Comparison of ENCODE assay signal across 18 mouse cellular contexts in the genomic region with DNA sequence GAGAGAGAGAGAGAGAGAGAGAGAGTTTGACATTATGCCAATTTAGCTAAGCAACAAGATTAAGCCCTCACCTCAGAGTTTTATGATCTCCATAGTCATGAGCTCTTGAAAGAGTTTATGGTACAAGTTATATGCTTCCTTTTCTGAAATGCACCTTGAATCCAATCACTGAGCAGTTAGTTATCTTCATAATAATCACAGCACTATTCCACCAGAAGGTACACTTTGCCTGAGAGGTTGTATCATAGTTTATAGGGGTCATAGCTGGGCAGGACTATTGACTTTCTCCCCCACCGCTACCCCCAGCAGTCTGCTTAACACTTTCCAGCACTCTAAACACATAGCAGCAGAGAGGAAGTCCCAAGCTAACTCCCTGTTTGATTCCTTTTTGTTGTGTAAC.
"Had no signal": no experiment of that assay in that cellular context is flagged by ENCODE, and none has a peak within 500 bp of the region (broad histone marks: within the 10 kb centered on the region; RNA-seq: fewer than 3 reads in every experiment).

No protein-coding gene starts in this region.

- H3K4me3 ChIP-seq: midbrain, embryonic 10.5 days; midbrain, embryonic 12.5 days; myocyte; neural tube, embryonic 13.5 days; neural tube, embryonic 15.5 days had no signal

- H3K4me1 ChIP-seq: midbrain, embryonic 10.5 days; midbrain, embryonic 12.5 days; neural tube, embryonic 13.5 days; neural tube, embryonic 15.5 days had no signal

- H3K27me3 ChIP-seq: midbrain, embryonic 12.5 days; neural tube, embryonic 13.5 days; neural tube, embryonic 15.5 days had no signal

- DNase-seq: lung, adult 18-20 months; lung, embryonic 14.5 days; lung, postnatal 10 days; lung, postnatal 4 days; midbrain, embryonic 14.5 days; retina, postnatal 1 day; right cerebral cortex, adult 18-20 months; right cerebral cortex, postnatal 25 days; right cerebral cortex, postnatal 4 days; spleen, adult 18-20 months; thymus, postnatal 14 days; thymus, postnatal 36 days had no signal

- H3K27ac ChIP-seq: midbrain, embryonic 10.5 days; midbrain, embryonic 12.5 days; neural tube, embryonic 13.5 days; neural tube, embryonic 15.5 days had no signal

- H3K9me3 ChIP-seq: midbrain, embryonic 10.5 days; midbrain, embryonic 12.5 days; neural tube, embryonic 13.5 days; neural tube, embryonic 15.5 days had no signal

- H3K36me3 ChIP-seq: midbrain, embryonic 10.5 days; midbrain, embryonic 12.5 days; neural tube, embryonic 13.5 days; neural tube, embryonic 15.5 days had no signal

- ATAC-seq: midbrain, embryonic 16.5 days had no signal

- H3K4me2 ChIP-seq: lung, embryonic 14.5 days; midbrain, embryonic 12.5 days; neural tube, embryonic 13.5 days; neural tube, embryonic 15.5 days had no signal

- H3K9ac ChIP-seq: lung, embryonic 14.5 days; midbrain, embryonic 12.5 days; neural tube, embryonic 13.5 days; neural tube, embryonic 15.5 days had no signal
